Mouse (Mus musculus): ENCODE data around the gene Atf7ip2.

Gene Atf7ip2

GRCm38 (mm10) chr16:10297696-10298644 is 105.5 kb downstream of the Atf7ip2 start:
- DNase-seq, result peak; percentile 23 to 57

- DNase-seq, result no peak
Measured at GRCm38 (mm10) chr16:10299637-10300036, 107.1 kb downstream of the Atf7ip2 start.

GRCm38 (mm10) chr16:10300231-10301186 is 108.0 kb downstream of the Atf7ip2 start:
- no peak for DNase-seq
